Mouse (Mus musculus): ENCODE measurements around the gene Acbd7.

DNA sequence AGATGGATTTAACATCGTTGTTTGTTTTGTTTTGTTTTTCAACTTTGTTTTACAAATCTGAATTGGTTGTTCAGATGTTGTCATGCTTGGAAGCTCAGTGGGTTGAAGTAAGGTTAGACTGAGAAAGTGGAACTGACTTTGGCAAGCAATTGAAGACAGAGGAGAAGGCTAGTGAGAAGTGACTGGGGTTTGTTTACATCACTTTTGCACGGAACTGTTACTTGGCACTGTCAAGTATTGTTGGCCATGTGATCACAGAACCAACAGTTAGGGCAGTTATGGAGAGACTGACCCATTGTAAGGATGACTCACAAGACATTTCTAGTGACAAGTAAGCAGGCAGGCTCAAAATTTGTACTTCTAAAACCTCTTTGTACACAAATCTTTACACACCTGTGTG is 12.8 kb upstream of the Acbd7 start:
- TF ChIP-seq CTCF (conservative IDR thresholded peaks at IDR 0.05; ENCODE audit: low read length) (no peak), POU5F1 (IDR thresholded peaks at IDR 0.05; ENCODE audit: borderline replicate concordance, low read length) (no peak)
